ENCODE assay signal across 9 mouse cellular contexts in the genomic region with DNA sequence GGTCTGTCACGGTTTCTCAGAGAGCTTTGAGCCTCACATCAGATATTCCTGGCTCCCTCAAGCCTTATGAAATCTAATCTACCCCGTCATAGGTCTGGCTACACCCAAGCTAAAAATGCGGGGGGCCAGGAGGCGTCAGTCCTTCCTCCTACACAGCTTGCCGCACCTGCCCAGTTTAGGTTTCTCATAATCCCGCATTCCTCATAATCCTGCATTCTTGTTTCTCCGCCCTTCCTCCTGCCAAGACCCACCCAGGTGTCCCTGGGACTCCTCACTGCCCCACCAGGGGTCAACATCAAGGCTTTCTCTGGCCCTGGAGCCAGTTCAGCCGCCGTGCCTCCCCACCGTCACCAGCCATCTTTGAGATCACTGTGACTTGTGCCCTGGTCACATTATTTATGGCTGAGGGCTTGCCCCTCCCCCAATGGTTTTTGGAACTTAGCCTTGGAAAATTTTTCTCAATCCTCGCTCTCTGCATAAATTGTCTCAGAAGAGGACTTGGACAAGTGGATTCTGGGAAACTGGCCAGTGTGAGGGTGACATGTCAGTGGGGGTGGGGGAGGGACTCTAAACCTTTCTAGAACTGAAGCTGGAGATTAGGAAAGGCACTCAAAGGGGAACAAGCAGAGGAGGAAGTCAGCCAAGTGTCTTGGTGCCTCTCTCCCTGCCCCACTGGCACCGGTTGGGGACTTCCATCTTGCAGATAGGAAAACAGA. TPM values are rescaled to one million over a fixed set of nuclear protein-coding genes. Genes with fewer than 3 reads are reported as not detected.
DNase-seq lines count a peak whose midpoint lies in the region; ATAC-seq and TF ChIP-seq lines count a peak whose summit lies in the region.
"Had no signal": no experiment of that assay in that cellular context is flagged by ENCODE, and none has a peak within 500 bp of the region (broad histone marks: within the 10 kb centered on the region; RNA-seq: fewer than 3 reads in every experiment).

No protein-coding gene starts in this region.

- H3K36me3 ChIP-seq in limb, embryonic 14.5 days (ENCODE audit: control insufficient read depth, insufficient read depth, low read length): no peaks in the 10 kb centered on the region
- no peaks in the 10 kb centered on the region for H3K36me3 ChIP-seq in limb, embryonic 10.5 days
- no peaks in the 10 kb centered on the region for H3K36me3 ChIP-seq in hindbrain, embryonic 16.5 days (ENCODE audit: control insufficient read depth, insufficient read depth, low read length)
- no peaks in the 10 kb centered on the region for H3K36me3 ChIP-seq in neural tube, embryonic 14.5 days (ENCODE audit: control insufficient read depth, insufficient read depth, low read length)

- peak; percentile 59 for DNase-seq in limb, embryonic 14.5 days (ENCODE audit: low spot score)
- DNase-seq in limb, embryonic 10.5 days (ENCODE audit: low spot score): no peak
- peak; percentile 44 to 82 for DNase-seq in frontal cortex, adult 2 months (ENCODE audit: extremely low spot score in 1 of 2, low spot score in 1 of 2)
- DNase-seq in left cerebral cortex, postnatal 10 days (ENCODE audit: extremely low spot score in 1 of 2, low spot score in 2 of 2): peak; percentile 38 to 43
- no peak for DNase-seq in embryo, embryonic 10 days (ENCODE audit: low spot score)

- no peaks in the 10 kb centered on the region for H3K27me3 ChIP-seq in limb, embryonic 14.5 days (ENCODE audit: control insufficient read depth, insufficient read depth, low read length)
- H3K27me3 ChIP-seq in limb, embryonic 10.5 days (ENCODE audit: low read depth, poor library complexity, severe bottlenecking): peaks cover 54% of the 10 kb centered on the region
- H3K27me3 ChIP-seq in hindbrain, embryonic 16.5 days (replicated peaks; ENCODE audit: control insufficient read depth, insufficient read depth, low read length): no peaks in the 10 kb centered on the region
- H3K27me3 ChIP-seq in neural tube, embryonic 14.5 days (ENCODE audit: control insufficient read depth, insufficient read depth, low read length): no peaks in the 10 kb centered on the region

- H3K9ac ChIP-seq in limb, embryonic 14.5 days (ENCODE audit: low read depth, low read length, severe bottlenecking): no peak overlapping the region
- no peak overlapping the region for H3K9ac ChIP-seq in hindbrain, embryonic 16.5 days (ENCODE audit: low read depth, low read length)
- H3K9ac ChIP-seq in neural tube, embryonic 14.5 days (replicated peaks; ENCODE audit: low read depth, low read length): no peak overlapping the region

- ATAC-seq in limb, embryonic 14.5 days (ENCODE audit: low FRiP score, low read depth): peak; percentile 20; the same call in 1 of the 2 replicates
- peak; percentile 21; the same call in 1 of the 2 replicates for ATAC-seq in hindbrain, embryonic 16.5 days
- ATAC-seq in neural tube, embryonic 14.5 days (ENCODE audit: low read depth): 0 out of 2 replicates have a peak, but pooled peaks have one; percentile 7

- intact Hi-C loops in left cerebral cortex, postnatal 10 days (cut with DNase I): loop anchor here (5.0 to 10.0 kb wide), 4 partner anchors 100 to 407 kb away; a partner anchor contains a TSS

- WGBS in limb, embryonic 14.5 days: 42% methylated on average over 12 of the region's 12 CpGs
- 56% methylated on average over 12 of the region's 12 CpGs for WGBS in limb, embryonic 10.5 days
- 28% methylated on average over 12 of the region's 12 CpGs for WGBS in bone marrow, adult 2 months
- WGBS in hindbrain, embryonic 16.5 days: 48% methylated on average over 12 of the region's 12 CpGs
- WGBS in neural tube, embryonic 14.5 days: 56% methylated on average over 12 of the region's 12 CpGs

- peaks cover 24% of the 10 kb centered on the region for H3K4me1 ChIP-seq in limb, embryonic 14.5 days (ENCODE audit: control insufficient read depth, insufficient read depth, low read length)
- peaks cover 38% of the 10 kb centered on the region for H3K4me1 ChIP-seq in limb, embryonic 10.5 days
- H3K4me1 ChIP-seq in bone marrow, adult 2 months (ENCODE audit: control insufficient read depth, insufficient read depth, low read length): peaks cover 2% of the 10 kb centered on the region; the same call in 1 of the 2 replicates
- H3K4me1 ChIP-seq in hindbrain, embryonic 16.5 days (ENCODE audit: control insufficient read depth, insufficient read depth, low read depth, low read length): peaks cover 22% of the 10 kb centered on the region
- peaks cover 14% of the 10 kb centered on the region; the same call in 1 of the 2 replicates for H3K4me1 ChIP-seq in neural tube, embryonic 14.5 days (ENCODE audit: control insufficient read depth, insufficient read depth, low read length)

- H3K27ac ChIP-seq in limb, embryonic 14.5 days (replicated peaks; ENCODE audit: low read depth, low read length): no peak overlapping the region
- no peak overlapping the region for H3K27ac ChIP-seq in limb, embryonic 10.5 days
- peak overlapping the region; percentile 84 for H3K27ac ChIP-seq in bone marrow, adult 2 months (ENCODE audit: control insufficient read depth, insufficient read depth, low read depth, low read length, poor library complexity)
- H3K27ac ChIP-seq in hindbrain, embryonic 16.5 days (ENCODE audit: low read depth, low read length): no peak overlapping the region
- no peak overlapping the region for H3K27ac ChIP-seq in neural tube, embryonic 14.5 days (ENCODE audit: low read depth, low read length)

- no peak overlapping the region for H3K4me2 ChIP-seq in limb, embryonic 14.5 days (replicated peaks; ENCODE audit: low read depth, low read length, severe bottlenecking)
- no peak overlapping the region for H3K4me2 ChIP-seq in hindbrain, embryonic 16.5 days (ENCODE audit: low read length)
- no peak overlapping the region for H3K4me2 ChIP-seq in neural tube, embryonic 14.5 days (ENCODE audit: low read depth, low read length)

- H3K4me3 ChIP-seq in limb, embryonic 14.5 days (replicated peaks; ENCODE audit: low read length): no peak overlapping the region
- H3K4me3 ChIP-seq in limb, embryonic 10.5 days: no peak overlapping the region
- peak overlapping the region; percentile 1 for H3K4me3 ChIP-seq in bone marrow, adult 2 months (replicated peaks; ENCODE audit: control insufficient read depth, low read depth, low read length)
- no peak overlapping the region for H3K4me3 ChIP-seq in hindbrain, embryonic 16.5 days (ENCODE audit: low read length)
- no peak overlapping the region for H3K4me3 ChIP-seq in neural tube, embryonic 14.5 days (ENCODE audit: low read depth, low read length)

- H3K9me3 ChIP-seq in limb, embryonic 14.5 days (ENCODE audit: control insufficient read depth, low read length): no peaks in the 10 kb centered on the region
- H3K9me3 ChIP-seq in limb, embryonic 10.5 days (replicated peaks): no peaks in the 10 kb centered on the region
- H3K9me3 ChIP-seq in hindbrain, embryonic 16.5 days (ENCODE audit: control insufficient read depth, low read length): no peaks in the 10 kb centered on the region
- H3K9me3 ChIP-seq in neural tube, embryonic 14.5 days (ENCODE audit: control insufficient read depth, low read length): no peaks in the 10 kb centered on the region

- TF ChIP-seq CTCF in bone marrow, adult 2 months (IDR thresholded peaks at IDR 0.05; ENCODE audit: control insufficient read depth, insufficient read depth, low read length): no peak

- TF ChIP-seq POLR2A in limb, embryonic 14.5 days (IDR thresholded peaks at IDR 0.05; ENCODE audit: borderline replicate concordance, extremely low read depth, insufficient read depth, insufficient read length): no peak
- no peak for TF ChIP-seq POLR2A in bone marrow, adult 2 months (IDR thresholded peaks at IDR 0.05; ENCODE audit: borderline replicate concordance, control insufficient read depth, low read depth, low read length)

RNA-seq across cellular contexts. Expression of a gene that starts 23.2 kb away (rescaled TPM):
- polyA plus RNA-seq in limb, embryonic 14.5 days (2012; rRNA removed): 9.0 and 9.2 TPM in 2 replicates
- polyA plus RNA-seq in limb, embryonic 14.5 days (2014; fragmentation: Nextera tagmentation; extraction: Ambion mirVana): 13.6 and 14.5 TPM in 2 replicates
- polyA plus RNA-seq in limb, embryonic 10.5 days (2016; fragmentation: Nextera tagmentation; extraction: Ambion mirVana): 15.9 and 19.4 TPM in 2 replicates
- polyA plus RNA-seq in bone marrow, adult 2 months (2011; ENCODE audit: insufficient read depth, insufficient read length, low replicate concordance, missing spikeins): 7.2 and 13.4 TPM in 2 replicates
- polyA plus RNA-seq in frontal cortex, adult 2 months (2012; rRNA removed): 5.7 and 6.8 TPM in 2 replicates
- polyA plus RNA-seq in hindbrain, embryonic 16.5 days (2015; fragmentation: Nextera tagmentation; extraction: Ambion mirVana): 16.8 and 17.7 TPM in 2 replicates
- total RNA-seq in left cerebral cortex, postnatal 10 days (2021): 1 to 10 TPM; 4.3 to 4.8 TPM
- polyA plus RNA-seq in neural tube, embryonic 14.5 days (2014; fragmentation: Nextera tagmentation; extraction: Ambion mirVana): 19.7 and 20.2 TPM in 2 replicates

RNA-seq across cellular contexts. Expression of a gene that starts 30.3 kb away (rescaled TPM):
- polyA plus RNA-seq in limb, embryonic 14.5 days (2012; rRNA removed): 0.21 and 0.27 TPM in 2 replicates
- polyA plus RNA-seq in limb, embryonic 14.5 days (2014; fragmentation: Nextera tagmentation; extraction: Ambion mirVana): 0.10 and 0.21 TPM in 2 replicates
- polyA plus RNA-seq in limb, embryonic 10.5 days (2016; fragmentation: Nextera tagmentation; extraction: Ambion mirVana): 0.26 TPM in 1 of 2 replicates, not detected in the other
- 0.35 TPM in 1 of 2 replicates, not detected in the other for polyA plus RNA-seq in bone marrow, adult 2 months (2011; ENCODE audit: insufficient read depth, insufficient read length, low replicate concordance, missing spikeins)
- 161 and 168 TPM in 2 replicates for polyA plus RNA-seq in frontal cortex, adult 2 months (2012; rRNA removed)
- polyA plus RNA-seq in hindbrain, embryonic 16.5 days (2015; fragmentation: Nextera tagmentation; extraction: Ambion mirVana): 58.2 and 66.8 TPM in 2 replicates
- total RNA-seq in left cerebral cortex, postnatal 10 days (2021): 100 to 1,000 TPM; 130 to 135 TPM
- 24.0 and 32.0 TPM in 2 replicates for polyA plus RNA-seq in neural tube, embryonic 14.5 days (2014; fragmentation: Nextera tagmentation; extraction: Ambion mirVana)
- total RNA-seq: hematopoietic stem cell, adult 5-6 weeks had no signal

RNA-seq across cellular contexts. Expression of a gene that starts 40.1 kb away (rescaled TPM):
- polyA plus RNA-seq in limb, embryonic 14.5 days (2012; rRNA removed): 24.4 and 32.4 TPM in 2 replicates
- polyA plus RNA-seq in limb, embryonic 14.5 days (2014; fragmentation: Nextera tagmentation; extraction: Ambion mirVana): 14.1 and 19.3 TPM in 2 replicates
- 16.3 and 17.4 TPM in 2 replicates for polyA plus RNA-seq in limb, embryonic 10.5 days (2016; fragmentation: Nextera tagmentation; extraction: Ambion mirVana)
- 2.2 and 4.0 TPM in 2 replicates for polyA plus RNA-seq in bone marrow, adult 2 months (2011; ENCODE audit: insufficient read depth, insufficient read length, low replicate concordance, missing spikeins)
- polyA plus RNA-seq in frontal cortex, adult 2 months (2012; rRNA removed): 14.4 and 14.6 TPM in 2 replicates
- polyA plus RNA-seq in hindbrain, embryonic 16.5 days (2015; fragmentation: Nextera tagmentation; extraction: Ambion mirVana): 11.6 and 17.7 TPM in 2 replicates
- total RNA-seq in left cerebral cortex, postnatal 10 days (2021): 10 to 100 TPM; 35.8 to 38.3 TPM
- polyA plus RNA-seq in neural tube, embryonic 14.5 days (2014; fragmentation: Nextera tagmentation; extraction: Ambion mirVana): 16.5 and 18.7 TPM in 2 replicates

Comparison
In these comparisons a context has a peak if more than half of its experiments do, and no peak if none do; other contexts are left out.
1. DNase-seq: peak in limb, embryonic 14.5 days (single experiment), frontal cortex, adult 2 months (2 of 2) and left cerebral cortex, postnatal 10 days (2 of 2); none in limb, embryonic 10.5 days (single experiment) and embryo, embryonic 10 days (single experiment).
2. RNA of a gene that starts 30.3 kb away (polyA plus RNA-seq): 161 to 168 TPM in frontal cortex, adult 2 months, 58.2 to 66.8 TPM in hindbrain, embryonic 16.5 days and 24.0 to 32.0 TPM in neural tube, embryonic 14.5 days; 0.35 TPM in bone marrow, adult 2 months, 0.10 to 0.27 TPM in limb, embryonic 14.5 days and 0.26 TPM in limb, embryonic 10.5 days; every median in the first group is over 10 times any median in the second.
3. Peak in every context shown above with its lines, with median percentiles within 50 percentile points of each other: ATAC-seq.